Mouse (Mus musculus) stomach, postnatal 0 days (tissue): ENCODE measurements around the gene Lenep. TPM values are rescaled to one million over a fixed set of nuclear protein-coding genes. Genes with fewer than 3 reads are reported as not detected.

Experiments
- ATAC-seq: fragments of 200-750 bp; cut with Nextera tagmentation; 2 replicates; pipeline ENCODE4 v1.8.0; 2017; ENCODE audit not compliant: low FRiP score, low TSS enrichment
- DNase-seq: peaks from one replicate; pipeline ENCODE4 v3.0.0-alpha.2; 2016; ENCODE audit warnings: low spot score
- H3K27ac ChIP-seq: fragments of 300-500 bp; sonication (generic); replicated peaks from 2 replicates; pipeline ENCODE4 v1.5.1; 2014; ENCODE audit warnings: mild to moderate bottlenecking, control low read depth
- H3K27me3 ChIP-seq: fragments of 300-500 bp; sonication (generic); 2 replicates; pipeline ENCODE4 v1.6.1; 2014; ENCODE audit warnings: low read length; ENCODE audit not compliant: control insufficient read depth, insufficient read depth
- H3K36me3 ChIP-seq: fragments of 300-500 bp; sonication (generic); 2 replicates; pipeline ENCODE4 v1.6.1; 2014; ENCODE audit warnings: low read length, mixed read lengths; ENCODE audit not compliant: control insufficient read depth, insufficient read depth
- H3K4me1 ChIP-seq: fragments of 300-500 bp; sonication (generic); replicated peaks from 2 replicates; pipeline ENCODE4 v1.6.1; 2014; ENCODE audit warnings: antibody characterized with exemption; ENCODE audit not compliant: control insufficient read depth, insufficient read depth
- H3K4me2 ChIP-seq: fragments of 300-500 bp; sonication (generic); replicated peaks from 2 replicates; pipeline ENCODE4 v1.6.1; 2014; ENCODE audit warnings: low read depth, mild to moderate bottlenecking, control low read depth, moderate library complexity
- H3K4me3 ChIP-seq: fragments of 300-500 bp; sonication (generic); 2 replicates; pipeline ENCODE4 v1.5.1; 2014; ENCODE audit warnings: low read depth, low read length, control low read depth
- H3K9ac ChIP-seq: fragments of 300-500 bp; sonication (generic); 2 replicates; pipeline ENCODE4 v1.6.1; 2014; ENCODE audit warnings: mild to moderate bottlenecking, low read length, control low read depth, mixed read lengths
- H3K9me3 ChIP-seq: fragments of 300-500 bp; sonication (generic); 2 replicates; pipeline ENCODE4 v1.6.1; 2016; ENCODE audit warnings: low read length; ENCODE audit not compliant: control insufficient read depth
- CTCF ChIP-seq: IDR thresholded peaks from 2 replicates; pipeline ENCODE4 v1.5.1; 2016; ENCODE audit warnings: antibody characterized with exemption, low read depth, mild to moderate bottlenecking, moderate library complexity
- EP300 ChIP-seq: optimal IDR thresholded peaks from 2 replicates; pipeline ENCODE3; 2016; ENCODE audit warnings: antibody characterized with exemption
- WGBS: fragments of 180-500 bp; shearing (Covaris S2); extraction: QIAGEN DNeasy Blood & Tissue Kit; methylation state at CpG from one replicate; pipeline ENCODE4 v1.1.7; 2014; 5-methylcytosine and 5-hydroxymethylcytosine counted together
- polyA plus RNA-seq: library from polyadenylated mRNA; unstranded; fragments of >200 nt; fragmentation: Nextera tagmentation; extraction: Ambion mirVana; gene quantifications from 2 replicates; pipeline ENCODE4 v1.2.1, GENCODE M21; 2015

Lenep gene
- polyA plus RNA-seq, 1 experiment from 2014 or later, result not detected

DNA sequence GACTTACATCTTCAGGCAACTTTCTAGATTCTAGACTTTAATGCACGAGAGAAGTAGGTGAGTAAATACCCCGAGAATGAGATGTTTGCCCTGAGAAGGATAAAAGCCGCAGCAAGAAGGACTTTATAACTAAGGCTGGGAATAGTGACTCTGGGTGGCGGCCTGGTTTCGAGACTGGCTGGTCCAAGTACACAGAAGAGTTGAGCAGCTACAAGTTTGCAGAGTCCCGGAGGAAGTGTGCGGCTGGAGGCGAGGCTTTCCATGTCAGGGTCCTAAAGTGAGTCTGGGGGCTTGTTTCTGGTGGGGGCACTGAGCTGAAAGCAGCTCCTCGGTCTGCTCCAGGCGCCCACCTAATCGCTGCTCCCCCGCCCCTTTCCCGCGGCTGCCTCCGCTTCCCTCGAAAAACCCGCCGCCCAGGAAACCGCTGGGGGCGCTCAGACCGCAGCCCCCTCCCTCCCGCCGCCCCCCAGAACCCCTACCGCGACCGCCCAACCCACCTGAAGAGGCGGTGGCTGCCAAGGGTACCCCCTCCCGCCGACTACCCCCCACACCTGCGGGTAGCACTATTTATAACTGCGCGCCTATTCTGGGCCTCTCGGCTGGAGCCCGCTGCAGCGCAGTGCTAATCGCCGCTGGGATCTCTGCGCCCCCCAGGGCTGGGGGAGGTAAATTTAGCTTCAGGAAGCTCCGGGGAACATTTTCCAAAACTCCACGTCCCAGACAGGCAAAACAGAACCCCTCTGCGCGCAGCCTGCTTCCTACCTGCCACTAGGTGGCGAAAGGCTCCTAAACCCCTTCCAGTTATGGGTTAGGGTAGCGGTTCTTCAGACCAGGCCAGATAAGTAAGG is 6.6 kb downstream of the Lenep start:
- H3K27ac ChIP-seq, result peak overlapping the region; percentile 97
- DNase-seq (peak; percentile 70), ATAC-seq (no peak)
- no peaks in the 10 kb centered on the region for H3K27me3 ChIP-seq
- TF ChIP-seq EP300 (no peak), CTCF (peak; percentile 93)
- WGBS, result 1% methylated on average over 43 of the region's 44 CpGs
- peak overlapping the region; percentile 99 for H3K4me2 ChIP-seq
- H3K9me3 ChIP-seq, result no peaks in the 10 kb centered on the region
- no peaks in the 10 kb centered on the region for H3K36me3 ChIP-seq
- H3K9ac ChIP-seq, result peak overlapping the region; percentile 79
- H3K4me1 ChIP-seq, result peaks cover 3% of the 10 kb centered on the region; the same call in 1 of the 2 replicates
- peak overlapping the region; percentile 76 for H3K4me3 ChIP-seq

DNA sequence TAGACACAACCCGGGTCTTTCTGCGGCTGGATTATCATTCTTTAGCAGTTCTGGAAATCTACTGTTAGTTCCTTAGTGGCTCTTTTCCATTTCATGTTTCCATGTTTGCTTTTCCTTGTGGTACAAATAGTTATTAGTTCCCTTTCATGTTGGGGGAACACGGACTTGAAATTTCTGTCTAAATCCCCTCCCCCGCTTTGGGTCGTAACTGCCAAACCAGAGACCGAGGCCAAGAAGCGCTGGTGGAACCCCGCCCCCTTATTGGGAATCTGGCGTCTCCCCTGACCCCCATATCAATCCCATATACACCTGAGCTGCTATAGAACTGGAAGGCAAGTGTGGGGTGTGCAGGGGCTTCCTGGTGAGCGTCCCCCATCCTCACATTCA is 7.2 kb downstream of the Lenep start:
- 8% methylated on average over 10 of the region's 10 CpGs for WGBS

DNA sequence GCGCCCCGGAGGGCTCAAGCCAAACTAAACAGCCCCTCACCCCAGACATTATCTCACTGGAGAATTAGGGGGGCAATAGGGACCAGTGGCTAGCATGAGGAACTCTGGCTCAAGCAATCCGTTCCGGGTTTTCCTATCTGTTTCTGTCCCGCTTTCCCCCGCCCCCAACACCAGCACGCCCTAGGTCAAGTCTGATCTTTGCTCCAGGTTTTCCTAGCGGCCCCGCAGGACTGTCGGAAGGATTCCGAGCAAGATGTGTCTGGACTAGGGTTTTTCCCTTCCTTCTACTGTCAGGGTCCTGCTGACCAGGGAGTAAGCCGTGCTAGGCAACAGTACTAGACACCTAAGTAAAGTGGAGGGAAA is 7.7 kb downstream of the Lenep start:
- Histone ChIP-seq H3K4me2 (peak overlapping the region; percentile 99), H3K27ac (peak overlapping the region; percentile 97), H3K4me1 (peaks cover 6% of the 10 kb centered on the region; the same call in 1 of the 2 replicates), H3K27me3 (no peaks in the 10 kb centered on the region), H3K36me3 (no peaks in the 10 kb centered on the region), H3K9me3 (no peaks in the 10 kb centered on the region), H3K4me3 (peak overlapping the region; percentile 76), H3K9ac (peak overlapping the region; percentile 79)
- 0% methylated on average over 12 of the region's 12 CpGs for WGBS
- ATAC-seq, result peak; percentile 22
- peak; percentile 87 for DNase-seq
- TF ChIP-seq CTCF (0 out of 2 replicates have a peak, but pooled peaks have one; percentile 11), EP300 (no peak)

More for the DNA sequence above, 7.2 kb downstream of the Lenep start:
- no peaks in the 10 kb centered on the region for H3K27me3 ChIP-seq
- peaks cover 6% of the 10 kb centered on the region; the same call in 1 of the 2 replicates for H3K4me1 ChIP-seq
- peak overlapping the region; percentile 79 for H3K9ac ChIP-seq
- H3K4me2 ChIP-seq, result peak overlapping the region; percentile 99
- peak overlapping the region; percentile 76 for H3K4me3 ChIP-seq
- ATAC-seq, result no peak
- no peak for DNase-seq
- H3K27ac ChIP-seq, result peak overlapping the region; percentile 97
- H3K9me3 ChIP-seq, result no peaks in the 10 kb centered on the region
- TF ChIP-seq EP300 (no peak), CTCF (no peak)
- no peaks in the 10 kb centered on the region for H3K36me3 ChIP-seq

DNA sequence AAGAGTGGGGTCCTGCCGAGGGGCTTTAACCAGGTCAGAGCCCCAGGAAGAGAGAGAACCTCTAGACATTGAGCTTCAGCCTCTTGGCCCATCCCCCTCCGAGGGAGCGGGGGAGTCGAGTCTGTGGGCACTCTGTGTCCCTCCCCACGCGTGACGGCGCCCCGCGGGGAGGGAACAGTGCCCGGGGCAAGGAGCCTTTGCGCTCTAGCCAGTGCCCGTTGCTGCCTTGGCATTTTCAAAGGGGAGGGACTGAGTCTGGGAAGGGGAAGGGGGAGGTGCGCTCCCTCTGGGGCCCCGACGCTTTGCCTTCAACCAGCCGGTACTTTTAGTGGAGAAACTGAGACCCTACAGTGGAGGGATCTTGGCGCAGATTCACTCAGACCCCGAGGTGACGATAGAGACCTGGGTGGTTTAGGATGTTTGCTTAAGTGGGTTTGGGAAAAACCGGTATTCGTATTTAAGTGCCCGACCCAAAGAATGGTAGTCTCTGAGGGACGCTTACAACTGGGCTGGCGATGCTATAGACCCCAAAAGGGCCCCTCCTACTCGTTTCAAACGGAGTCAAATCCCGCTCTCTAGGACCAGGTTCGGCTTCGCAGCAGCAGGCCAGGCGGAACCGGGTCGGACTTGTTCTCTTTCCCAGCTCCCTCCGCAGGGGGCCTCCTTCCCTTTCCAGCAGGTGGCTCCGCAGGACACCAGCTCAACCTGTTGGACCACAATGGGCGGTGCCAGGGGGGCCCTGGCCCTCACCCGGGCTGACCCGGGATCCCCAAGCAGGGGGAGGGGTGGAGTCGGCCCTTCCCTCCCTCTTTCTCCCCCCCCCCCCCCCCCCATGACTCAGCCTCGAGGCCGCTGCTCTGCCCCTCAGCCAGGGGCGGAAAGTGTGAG is 8.3 kb downstream of the Lenep start, which contains the start of gene Zbtb7b:
Gene Zbtb7b, minus strand, starts transcription at position 771 of the 888 bp plus-strand sequence.
- Histone ChIP-seq H3K4me1 (peaks cover 6% of the 10 kb centered on the region; the same call in 1 of the 2 replicates), H3K27ac (peak within 1 kb of the TSS; percentile 97), H3K9ac (peak within 1 kb of the TSS; percentile 79), H3K4me2 (peak within 1 kb of the TSS; percentile 99), H3K36me3 (no peaks in the 10 kb centered on the region), H3K4me3 (peak within 1 kb of the TSS; percentile 76), H3K27me3 (no peaks in the 10 kb centered on the region), H3K9me3 (no peaks in the 10 kb centered on the region)
- DNase-seq (peak; percentile 92), ATAC-seq (peak; percentile 53)
- WGBS, result under 1% methylated on average over 39 of the region's 42 CpGs
- TF ChIP-seq CTCF (peak; percentile 63), EP300 (peak; percentile 45)

DNA sequence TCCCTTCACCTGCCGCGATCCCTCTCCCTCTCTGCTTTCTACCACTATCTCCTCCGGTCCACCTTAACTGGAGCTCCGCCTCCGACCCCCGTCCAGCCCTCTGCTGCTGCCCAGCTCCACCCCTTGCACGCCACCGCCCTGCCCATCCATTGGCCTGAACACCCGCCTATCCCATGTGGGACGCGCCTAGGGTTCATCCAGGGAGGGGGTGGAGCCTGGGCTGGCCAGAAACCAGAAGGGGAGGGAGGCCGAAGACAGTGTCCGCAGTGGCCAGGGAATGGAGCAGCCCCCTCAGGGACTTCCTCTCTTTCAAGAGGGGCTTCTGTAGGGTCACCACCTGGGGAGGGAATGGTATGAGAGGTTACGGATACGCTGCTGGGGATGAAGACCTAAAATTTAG is 9.0 kb downstream of the Lenep start:
- H3K4me2 ChIP-seq, result peak overlapping the region; percentile 99
- peaks cover 6% of the 10 kb centered on the region for H3K4me1 ChIP-seq

More for the DNA sequence above, 9.0 kb downstream of the Lenep start:
- peak overlapping the region; percentile 82 for H3K9ac ChIP-seq
- peak overlapping the region; percentile 76 for H3K4me3 ChIP-seq
- no peaks in the 10 kb centered on the region for H3K27me3 ChIP-seq
- WGBS, result under 1% methylated on average over 15 of the region's 15 CpGs
- peak; percentile 1; the same call in 1 of the 2 replicates for TF ChIP-seq CTCF
- no peak for TF ChIP-seq EP300
- DNase-seq (peak; percentile 99), ATAC-seq (peak; percentile 94)
- H3K27ac ChIP-seq, result peak overlapping the region; percentile 97
- H3K36me3 ChIP-seq, result no peaks in the 10 kb centered on the region
- H3K9me3 ChIP-seq, result no peaks in the 10 kb centered on the region
